Mouse (Mus musculus) hindbrain, embryonic 11.5 days (tissue): Measurements from ENCODE around the gene Zdhhc8. TPM values are rescaled to one million over a fixed set of nuclear protein-coding genes. Genes with fewer than 3 reads are reported as not detected.

ENCODE experiments used
- ATAC-seq: fragments of 200-750 bp; cut with Nextera tagmentation; 2 replicates; pipeline ENCODE4 v1.8.0; 2017; ENCODE audit warnings: mild to moderate bottlenecking, moderate TSS enrichment, moderate library complexity; ENCODE audit not compliant: low FRiP score
- DNase-seq: peaks from one replicate; pipeline ENCODE4 v3.0.0-alpha.2; 2015; ENCODE audit warnings: low spot score
- H3K27ac ChIP-seq: fragments of 300-500 bp; sonication (generic); 2 replicates; pipeline ENCODE4 v1.5.1; 2014; ENCODE audit warnings: mild to moderate bottlenecking, low read depth, low read length
- H3K27me3 ChIP-seq: fragments of 300-500 bp; sonication (generic); 2 replicates; pipeline ENCODE4 v1.6.1; 2014; ENCODE audit warnings: mild to moderate bottlenecking, low read length, moderate library complexity, mixed read lengths; ENCODE audit not compliant: control insufficient read depth, insufficient read depth
- H3K36me3 ChIP-seq: fragments of 300-500 bp; sonication (generic); 2 replicates; pipeline ENCODE4 v1.6.1; 2014; ENCODE audit warnings: mild to moderate bottlenecking, low read length, moderate library complexity, mixed read lengths; ENCODE audit not compliant: control insufficient read depth, insufficient read depth
- H3K4me1 ChIP-seq: fragments of 300-500 bp; sonication (generic); replicated peaks from 2 replicates; pipeline ENCODE4 v1.6.1; 2014; ENCODE audit warnings: low read length, mixed read lengths; ENCODE audit not compliant: control insufficient read depth, insufficient read depth
- H3K4me2 ChIP-seq: fragments of 300-500 bp; sonication (generic); replicated peaks from 2 replicates; pipeline ENCODE4 v1.6.1; 2014; ENCODE audit warnings: mild to moderate bottlenecking, low read depth, low read length
- H3K4me3 ChIP-seq: fragments of 300-500 bp; sonication (generic); 2 replicates; pipeline ENCODE4 v1.5.1; 2014; ENCODE audit warnings: low read depth, low read length
- H3K9ac ChIP-seq: fragments of 300-500 bp; sonication (generic); 2 replicates; pipeline ENCODE4 v1.6.1; 2014; ENCODE audit warnings: low read depth, low read length
- H3K9me3 ChIP-seq: fragments of 300-500 bp; sonication (generic); 2 replicates; pipeline ENCODE4 v1.6.1; 2016; ENCODE audit warnings: low read length; ENCODE audit not compliant: control insufficient read depth
- WGBS: fragments of 180-500 bp; shearing (Covaris S2); extraction: QIAGEN DNeasy Blood & Tissue Kit; methylation state at CpG from one replicate; pipeline ENCODE4 v1.1.7; 2014; 5-methylcytosine and 5-hydroxymethylcytosine counted together
- polyA plus RNA-seq: library from polyadenylated mRNA; unstranded; fragments of >200 nt; fragmentation: Nextera tagmentation; extraction: Ambion mirVana; gene quantifications from 2 replicates; pipeline ENCODE4 v1.2.1, GENCODE M21; 2014

Gene Zdhhc8
- polyA plus RNA-seq, 1 experiment from 2014 or later = 7.5 TPM

GRCm38 (mm10) chr16:18250231-18250630, 15.3 kb upstream of the Zdhhc8 start:
- no peaks in the 10 kb centered on the region for H3K9me3 ChIP-seq
- 57% methylated on average over 4 of the region's 4 CpGs for whole genome bisulfite sequencing

DNA sequence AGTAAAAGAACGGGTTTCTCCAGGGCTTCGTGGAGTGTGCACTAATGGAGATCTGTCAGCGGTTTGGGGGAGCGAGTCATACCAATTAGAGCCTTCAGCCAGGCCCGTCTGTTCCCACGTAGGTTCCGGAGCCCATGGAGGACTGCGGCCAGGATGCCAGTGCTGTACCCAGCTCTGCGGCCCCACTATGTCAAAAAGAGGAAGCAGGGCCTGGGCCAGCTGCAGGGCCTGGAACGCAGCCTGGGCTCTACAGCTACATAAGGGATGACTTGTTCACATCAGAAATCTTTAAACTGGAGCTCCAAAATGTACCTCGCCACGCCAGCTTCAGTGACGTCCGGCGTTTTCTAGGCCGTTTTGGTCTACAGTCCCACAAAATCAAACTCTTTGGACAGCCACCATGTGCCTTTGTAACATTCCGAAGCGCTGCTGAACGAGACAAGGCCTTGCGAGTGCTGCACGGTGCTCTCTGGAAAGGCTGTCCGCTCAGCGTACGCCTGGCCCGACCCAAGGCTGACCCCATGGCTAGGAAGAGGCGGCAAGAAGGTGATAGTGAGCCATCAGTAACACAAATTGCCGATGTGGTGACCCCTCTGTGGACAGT, 14.5 kb upstream of the Zdhhc8 start:
- Histone ChIP-seq H3K9me3 (no peaks in the 10 kb centered on the region), H3K27me3 (no peaks in the 10 kb centered on the region), H3K4me1 (peaks cover 9% of the 10 kb centered on the region), H3K4me3 (peak overlapping the region; percentile 94), H3K27ac (peak overlapping the region; percentile 89), H3K4me2 (peak overlapping the region; percentile 80), H3K36me3 (0 out of 2 replicates have a peak, but pooled peaks cover 19% of the 10 kb centered on the region), H3K9ac (peak overlapping the region; percentile 89)
- DNase-seq = peak; percentile 49
- peak; percentile 41; the same call in 1 of the 2 replicates for ATAC-seq
- WGBS = 9% methylated on average over 27 of the region's 27 CpGs

More at GRCm38 (mm10) chr16:18250231-18250630, 15.3 kb upstream of the Zdhhc8 start:
- peak overlapping the region; percentile 80 for H3K4me2 ChIP-seq
- peaks cover 9% of the 10 kb centered on the region for H3K4me1 ChIP-seq
- H3K27ac ChIP-seq = 0 out of 2 replicates have a peak overlapping the region, but pooled peaks have one; percentile 20
- no peak for DNase-seq
- H3K36me3 ChIP-seq = 0 out of 2 replicates have a peak, but pooled peaks cover 20% of the 10 kb centered on the region
- no peak for ATAC-seq
- H3K9ac ChIP-seq = peak overlapping the region; percentile 89; the same call in 1 of the 2 replicates
- peak overlapping the region; percentile 94 for H3K4me3 ChIP-seq
- no peaks in the 10 kb centered on the region for H3K27me3 ChIP-seq

GRCm38 (mm10) chr16:18248433-18249363, 13.8 kb upstream of the Zdhhc8 start, which contains the start of the genes Trmt2a and Ranbp1:
Gene Trmt2a, plus strand, starts transcription at chr16:18248679.
Gene Ranbp1, minus strand, starts transcription at chr16:18248732.
- Histone ChIP-seq H3K4me3 (peak within 1 kb of the TSS; percentile 94), H3K9me3 (no peaks in the 10 kb centered on the region), H3K4me2 (peak within 1 kb of the TSS; percentile 80), H3K36me3 (0 out of 2 replicates have a peak, but pooled peaks cover 12% of the 10 kb centered on the region), H3K4me1 (peaks cover 9% of the 10 kb centered on the region), H3K27ac (peak within 1 kb of the TSS; percentile 89), H3K9ac (peak within 1 kb of the TSS; percentile 95), H3K27me3 (no peaks in the 10 kb centered on the region)
- peak; percentile 99 for DNase-seq
- under 1% methylated on average over 95 of the region's 102 CpGs for WGBS
- peak; percentile 96 for ATAC-seq

GRCm38 (mm10) chr16:18247521-18248399, 12.8 kb upstream of the Zdhhc8 start:
- Histone ChIP-seq H3K4me2 (peak overlapping the region; percentile 37), H3K27ac (peak overlapping the region; percentile 89), H3K4me3 (peak overlapping the region; percentile 94), H3K4me1 (peaks cover 9% of the 10 kb centered on the region), H3K9ac (peak overlapping the region; percentile 95), H3K27me3 (no peaks in the 10 kb centered on the region), H3K36me3 (peaks cover 12% of the 10 kb centered on the region; the same call in 1 of the 2 replicates), H3K9me3 (no peaks in the 10 kb centered on the region)
- under 1% methylated on average over 29 of the region's 33 CpGs for WGBS
- ATAC-seq (peak; percentile 2), DNase-seq (no peak)

DNA sequence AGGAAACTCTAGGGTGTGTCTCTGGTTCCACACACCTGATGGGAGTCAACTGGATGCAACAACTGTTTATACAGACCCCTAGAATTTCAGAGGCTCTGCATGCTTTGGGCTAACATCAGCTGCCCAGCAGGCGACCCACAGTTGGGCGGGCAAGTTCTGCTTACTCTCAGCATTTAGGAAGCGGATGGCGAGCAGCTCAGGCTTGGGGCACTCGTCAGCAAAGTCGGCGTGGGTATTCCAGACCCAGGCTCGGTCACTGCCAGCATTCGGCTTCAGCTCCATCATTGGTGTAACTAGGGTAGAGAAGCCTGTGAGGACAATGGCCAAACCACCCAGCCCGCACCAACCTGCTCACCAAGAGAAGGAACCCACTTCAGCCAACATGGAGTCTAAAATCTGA, 6.6 kb upstream of the Zdhhc8 start:
- DNase-seq (no peak), ATAC-seq (no peak)
- Histone ChIP-seq H3K4me3 (no peak overlapping the region), H3K4me2 (no peak overlapping the region), H3K27ac (no peak overlapping the region), H3K9me3 (no peaks in the 10 kb centered on the region), H3K36me3 (peaks cover 17% of the 10 kb centered on the region; the same call in 1 of the 2 replicates), H3K27me3 (no peaks in the 10 kb centered on the region), H3K4me1 (no peaks in the 10 kb centered on the region; the same call in 1 of the 2 replicates), H3K9ac (no peak overlapping the region)
- WGBS = 92% methylated on average over 10 of the region's 10 CpGs

- ATAC-seq (no peak), DNase-seq (no peak)
- no peak overlapping the region for H3K4me2 ChIP-seq
- no peak overlapping the region for H3K27ac ChIP-seq
- H3K27me3 ChIP-seq = no peaks in the 10 kb centered on the region
- 75% methylated on average over 7 of the region's 7 CpGs for WGBS
- H3K9me3 ChIP-seq = no peaks in the 10 kb centered on the region
- no peak overlapping the region for H3K9ac ChIP-seq
- peaks cover 4% of the 10 kb centered on the region for H3K4me1 ChIP-seq
- 0 out of 2 replicates have a peak, but pooled peaks cover 7% of the 10 kb centered on the region for H3K36me3 ChIP-seq
- no peak overlapping the region for H3K4me3 ChIP-seq
Measured at GRCm38 (mm10) chr16:18236676-18237501, 2.0 kb upstream of the Zdhhc8 start.

DNA sequence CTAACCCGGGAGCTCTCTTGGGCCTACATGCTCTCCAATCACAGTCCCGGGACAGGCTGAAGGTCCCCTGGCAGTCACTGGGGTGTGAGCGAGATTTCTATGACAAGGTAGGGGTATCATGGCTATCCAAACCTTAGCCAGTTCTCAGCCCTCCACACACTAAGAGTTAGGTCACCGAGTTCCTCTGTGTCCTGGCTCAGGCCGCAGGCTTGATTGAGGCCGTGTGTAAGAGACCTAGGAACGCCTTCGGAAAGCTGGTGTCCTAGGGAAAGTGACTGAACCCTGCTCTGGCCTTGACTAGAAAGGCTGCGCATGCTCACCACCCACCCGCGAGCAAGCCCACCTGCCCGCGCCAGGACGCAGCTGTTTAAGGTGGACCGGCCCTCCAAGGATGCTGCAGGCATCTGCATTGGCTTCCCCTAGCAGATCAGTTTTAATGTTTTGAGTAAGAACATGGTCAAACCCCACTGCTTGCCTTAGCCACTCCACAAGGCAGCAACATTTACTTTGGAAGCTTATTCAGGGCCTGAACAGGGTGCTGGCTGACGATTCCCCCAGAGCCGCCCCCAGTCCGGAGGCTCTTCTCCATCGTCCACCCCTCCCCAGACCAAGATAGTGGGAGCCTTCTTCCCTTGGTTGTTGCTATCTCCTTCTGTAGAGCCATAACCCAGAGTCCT, 591 bp upstream of the Zdhhc8 start:
- Histone ChIP-seq H3K36me3 (0 out of 2 replicates have a peak, but pooled peaks cover 3% of the 10 kb centered on the region), H3K27ac (peak overlapping the region; percentile 86), H3K4me3 (peak overlapping the region; percentile 92), H3K9ac (peak overlapping the region; percentile 89), H3K4me1 (peaks cover 4% of the 10 kb centered on the region), H3K4me2 (peak overlapping the region; percentile 87), H3K27me3 (no peaks in the 10 kb centered on the region), H3K9me3 (no peaks in the 10 kb centered on the region)
- DNase-seq (peak; percentile 73), ATAC-seq (peak; percentile 78)
- WGBS = 4% methylated on average over 19 of the region's 19 CpGs
